Mouse (Mus musculus): ENCODE results near the gene Afg1l. TPM values are rescaled to one million over a fixed set of nuclear protein-coding genes. Genes with fewer than 3 reads are reported as not detected.

The Afg1l gene
- polyA plus RNA-seq, 3 experiments from 2014 or later = 3.3 to 5.5 (median 3.4) TPM

- no peak for ATAC-seq
Observed at GRCm38 (mm10) chr10:42364216-42364615, 114.1 kb downstream of the Afg1l start.

GRCm38 (mm10) chr10:42355980-42356379, 122.4 kb downstream of the Afg1l start:
- ATAC-seq = no peak

- no peak for ATAC-seq
Observed at GRCm38 (mm10) chr10:42347986-42348385, 130.4 kb downstream of the Afg1l start.

GRCm38 (mm10) chr10:42347127-42347526, 131.2 kb downstream of the Afg1l start:
- no peak for ATAC-seq

GRCm38 (mm10) chr10:42346179-42346877, 132.0 kb downstream of the Afg1l start:
- ATAC-seq = no peak

- no peak for ATAC-seq
Observed at GRCm38 (mm10) chr10:42342714-42343113, 135.7 kb downstream of the Afg1l start.

- no peak for ATAC-seq
Observed at GRCm38 (mm10) chr10:42341815-42342457, 136.4 kb downstream of the Afg1l start.

GRCm38 (mm10) chr10:42340426-42340793, 138.0 kb downstream of the Afg1l start:
- ATAC-seq = no peak

GRCm38 (mm10) chr10:42339773-42340425, 138.5 kb downstream of the Afg1l start:
- no peak for ATAC-seq

- ATAC-seq = no peak
Observed at GRCm38 (mm10) chr10:42338456-42338855, 139.9 kb downstream of the Afg1l start.

GRCm38 (mm10) chr10:42327576-42327975, 150.8 kb downstream of the Afg1l start:
- ATAC-seq = no peak

GRCm38 (mm10) chr10:42325305-42325704, 153.1 kb downstream of the Afg1l start:
- ATAC-seq = no peak

GRCm38 (mm10) chr10:42323978-42324377, 154.4 kb downstream of the Afg1l start:
- ATAC-seq = no peak

GRCm38 (mm10) chr10:42313222-42313786, 165.1 kb downstream of the Afg1l start:
- ATAC-seq = no peak

- no peak for ATAC-seq
Observed at GRCm38 (mm10) chr10:42312557-42312956, 165.8 kb downstream of the Afg1l start.

GRCm38 (mm10) chr10:42308687-42308987, 169.7 kb downstream of the Afg1l start:
- ATAC-seq = no peak

GRCm38 (mm10) chr10:42307980-42308686, 170.2 kb downstream of the Afg1l start:
- no peak for ATAC-seq

GRCm38 (mm10) chr10:42306422-42306821, 171.9 kb downstream of the Afg1l start:
- no peak for ATAC-seq

GRCm38 (mm10) chr10:42300805-42301204, 177.6 kb downstream of the Afg1l start:
- no peak for ATAC-seq

- ATAC-seq = no peak
Observed at GRCm38 (mm10) chr10:42299967-42300366, 178.4 kb downstream of the Afg1l start.

GRCm38 (mm10) chr10:42299426-42299825, 178.9 kb downstream of the Afg1l start:
- ATAC-seq = no peak

GRCm38 (mm10) chr10:42297954-42298353, 180.4 kb downstream of the Afg1l start:
- ATAC-seq = no peak

GRCm38 (mm10) chr10:42297109-42297508, 181.3 kb downstream of the Afg1l start:
- no peak for ATAC-seq
